Mouse (Mus musculus): ENCODE data around the gene Ly6g6f.

GRCm38 (mm10) chr17:35105740-35106389, 20.5 kb upstream of the Ly6g6f start:
- TF ChIP-seq POLR2A (IDR thresholded peaks at IDR 0.05; ENCODE audit: insufficient read depth, low read depth, low read length) (no peak), CTCF (IDR thresholded peaks at IDR 0.05; ENCODE audit: insufficient read depth, low read depth, low read length) (0 out of 2 replicates have a peak, but pooled peaks have one; percentile 11)
